In genomic region chr1:193203821-193204220, GRCm38 (mm10) we compare ENCODE assay signal across 17 mouse cellular contexts. TPM values are rescaled to one million over a fixed set of nuclear protein-coding genes. Genes with fewer than 3 reads are reported as not detected.
DNase-seq lines count a peak whose midpoint lies in the region; ATAC-seq and TF ChIP-seq lines count a peak whose summit lies in the region.
"Had no signal": no experiment of that assay in that cellular context is flagged by ENCODE, and none has a peak within 500 bp of the region (broad histone marks: within the 10 kb centered on the region; RNA-seq: fewer than 3 reads in every experiment).

No protein-coding gene starts in this region.

- H3K36me3 ChIP-seq in myocyte (ENCODE audit: control insufficient read depth, insufficient read depth) = no peaks in the 10 kb centered on the region
- H3K36me3 ChIP-seq: forebrain, embryonic 15.5 days had no signal

- H3K4me3 ChIP-seq in myocyte = no peak overlapping the region
- H3K4me3 ChIP-seq: forebrain, embryonic 13.5 days; forebrain, embryonic 15.5 days had no signal

- no peak overlapping the region for H3ac ChIP-seq in myocyte (ENCODE audit: control insufficient read depth, insufficient read length)

- H3K4me2 ChIP-seq in myocyte (ENCODE audit: low read depth) = no peak overlapping the region
- H3K4me2 ChIP-seq: forebrain, embryonic 13.5 days; forebrain, embryonic 15.5 days had no signal

- no peak for TF ChIP-seq POLR2A in myocyte (IDR thresholded peaks at IDR 0.05; ENCODE audit: insufficient read length, low read depth)

- no peaks in the 10 kb centered on the region for H3K79me2 ChIP-seq in myocyte (ENCODE audit: control insufficient read depth, insufficient read depth)

- 0 out of 2 replicates have a peak, but pooled peaks have one; percentile 40 for ATAC-seq in megakaryocyte-erythroid progenitor cell, adult 5-6 weeks (replicated peaks; ENCODE audit: low FRiP score, low TSS enrichment, poor library complexity, severe bottlenecking)
- ATAC-seq: forebrain, embryonic 13.5 days; forebrain, embryonic 15.5 days; forebrain, postnatal 0 days had no signal

- H3K27me3 ChIP-seq in myocyte (ENCODE audit: control insufficient read depth, insufficient read depth, insufficient read length) = no peaks in the 10 kb centered on the region
- H3K27me3 ChIP-seq: forebrain, embryonic 13.5 days; forebrain, embryonic 15.5 days had no signal

- peak; percentile 70 for DNase-seq in retina, adult 2 months (ENCODE audit: low read depth, low spot score)
- DNase-seq in retina, embryonic 14.5 days (ENCODE audit: low spot score) = no peak
- no peak for DNase-seq in adrenal gland, postnatal 10 days
- no peak for DNase-seq in urinary bladder, adult 18-20 months (ENCODE audit: low spot score in 2 of 2)
- DNase-seq: adrenal gland, adult 2 months; adrenal gland, postnatal 14 days; adrenal gland, postnatal 36 days; cerebellum, adult 11-12 months; cerebellum, adult 2 months; cerebellum, adult 9-10 months; cerebellum, postnatal 10 days; cerebellum, postnatal 25 days; forebrain, postnatal 0 days had no signal

TF ChIP-seq in myocyte, 11 proteins besides CTCF, POLR2A, EP300 and RAD21:
- TF ChIP-seq SRF (IDR thresholded peaks at IDR 0.05; ENCODE audit: control insufficient read depth, insufficient read length, low read depth) = no peak
- TF ChIP-seq MYOD1 (IDR thresholded peaks at IDR 0.05; ENCODE audit: control insufficient read depth in 1 of 3, insufficient read length in 2 of 3, low read depth in 2 of 3) = peak; percentile 53 to 81 (median 63)
- peak in 2 of 3 experiments; percentile 68 to 90 for TF ChIP-seq MYOG (IDR thresholded peaks at IDR 0.05; ENCODE audit: control insufficient read depth in 1 of 3, insufficient read depth in 1 of 3, insufficient read length in 2 of 3, low read depth in 2 of 3)
- TF ChIP-seq POLR2AphosphoS2 (IDR thresholded peaks at IDR 0.05; ENCODE audit: insufficient read length, low read depth) = no peak
- TF ChIP-seq TCF12 (IDR thresholded peaks at IDR 0.05; ENCODE audit: insufficient read depth, poor library complexity, severe bottlenecking) = peak; percentile 86
- no peak for TF ChIP-seq USF1 (IDR thresholded peaks at IDR 0.05; ENCODE audit: low read depth)
- TF ChIP-seq TCF3 (IDR thresholded peaks at IDR 0.05; ENCODE audit: insufficient read length, low read depth) = peak; percentile 32
- no peak for TF ChIP-seq E2F4 (IDR thresholded peaks at IDR 0.05; ENCODE audit: insufficient read depth)

RNA-seq across cellular contexts. Expression of gene Traf3ip3, which starts 2.3 kb away (rescaled TPM):
- total RNA-seq in megakaryocyte-erythroid progenitor cell, adult 5-6 weeks (2014; fragmentation: Nextera tagmentation) = 16.3 and 37.9 TPM in 2 replicates
- 2.8 and 12.9 TPM in 2 replicates for total RNA-seq in megakaryocyte-erythroid progenitor cell, adult 5-6 weeks (2017)
- 11.5 TPM for polyA plus RNA-seq in myocyte (2012; fragmentation: generic; extraction: Trizol)
- total RNA-seq in adrenal gland, postnatal 10 days (2021) = 1 to 10 TPM; 9.1 to 9.3 TPM

RNA-seq across cellular contexts. Expression of gene Lamb3, which starts 3.7 kb away (rescaled TPM):
- 0.42 TPM in 1 of 2 replicates, not detected in the other for total RNA-seq in megakaryocyte-erythroid progenitor cell, adult 5-6 weeks (2014; fragmentation: Nextera tagmentation)
- not detected in 2 replicates for total RNA-seq in megakaryocyte-erythroid progenitor cell, adult 5-6 weeks (2017)
- polyA plus RNA-seq in myocyte (2012; fragmentation: generic; extraction: Trizol) = 15.5 TPM
- total RNA-seq in adrenal gland, postnatal 10 days (2021) = 1 to 10 TPM; 2.1 to 3.2 TPM

RNA-seq across cellular contexts. Expression of gene A130010J15Rik, which starts 36.0 kb away (rescaled TPM):
- 6.6 and 6.9 TPM in 2 replicates for total RNA-seq in megakaryocyte-erythroid progenitor cell, adult 5-6 weeks (2014; fragmentation: Nextera tagmentation)
- total RNA-seq in megakaryocyte-erythroid progenitor cell, adult 5-6 weeks (2017) = 12.0 and 13.1 TPM in 2 replicates
- polyA plus RNA-seq in myocyte (2012; fragmentation: generic; extraction: Trizol) = 5.1 TPM
- total RNA-seq in adrenal gland, postnatal 10 days (2021) = 1 to 10 TPM; 3.4 to 4.8 TPM

RNA-seq across cellular contexts. Expression of gene Irf6, which starts 50.9 kb away (rescaled TPM):
- 1.0 TPM in 1 of 2 replicates, not detected in the other for total RNA-seq in megakaryocyte-erythroid progenitor cell, adult 5-6 weeks (2014; fragmentation: Nextera tagmentation)
- total RNA-seq in megakaryocyte-erythroid progenitor cell, adult 5-6 weeks (2017) = 0.19 and 0.50 TPM in 2 replicates
- 0.73 TPM for polyA plus RNA-seq in myocyte (2012; fragmentation: generic; extraction: Trizol)
- total RNA-seq in adrenal gland, postnatal 10 days (2021) = 1 to 10 TPM; 3.2 to 5.1 TPM
